Mouse (Mus musculus): ENCODE results near the gene Lyg2. TPM values are rescaled to one million over a fixed set of nuclear protein-coding genes. Genes with fewer than 3 reads are reported as not detected.

Lyg2 gene
- polyA plus RNA-seq, 1 experiment from 2014 or later, result not detected

DNA sequence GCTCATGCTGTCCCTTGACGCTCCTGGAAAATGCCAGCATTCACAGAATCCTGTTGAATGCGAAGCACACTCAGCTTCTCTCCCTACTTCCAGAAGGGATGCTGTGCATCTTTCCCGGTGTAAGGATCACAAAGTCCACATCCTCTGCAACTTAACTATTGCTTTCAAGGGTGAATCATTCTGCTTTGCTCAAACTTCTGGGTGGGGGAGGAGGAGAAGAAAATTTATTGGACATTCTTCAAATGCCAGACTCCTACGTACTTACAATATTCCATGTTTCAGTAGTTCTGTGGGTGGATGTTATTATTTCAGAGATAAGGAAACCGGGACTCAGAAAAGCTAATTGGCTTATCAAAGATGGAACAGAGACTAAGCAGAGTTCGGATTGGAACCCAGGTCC lies 1.8 kb upstream of the Lyg2 start:
- 43% methylated on average over 6 of the region's 6 CpGs for WGBS
- no peak overlapping the region for H3K4me2 ChIP-seq
- H3K9me3 ChIP-seq (replicated peaks), result no peaks in the 10 kb centered on the region
- H3K4me3 ChIP-seq, result no peak overlapping the region
- H3K4me1 ChIP-seq (replicated peaks), result no peaks in the 10 kb centered on the region
- H3K9ac ChIP-seq, result no peak overlapping the region
- peaks cover 3% of the 10 kb centered on the region; the same call in 1 of the 2 replicates for H3K27me3 ChIP-seq
- H3K36me3 ChIP-seq, result no peaks in the 10 kb centered on the region
- H3K27ac ChIP-seq, result no peak overlapping the region
- ATAC-seq (replicated peaks; ENCODE audit: insufficient number of reproducible peaks, insufficient read depth, low FRiP score, low read depth), result no peak

DNA sequence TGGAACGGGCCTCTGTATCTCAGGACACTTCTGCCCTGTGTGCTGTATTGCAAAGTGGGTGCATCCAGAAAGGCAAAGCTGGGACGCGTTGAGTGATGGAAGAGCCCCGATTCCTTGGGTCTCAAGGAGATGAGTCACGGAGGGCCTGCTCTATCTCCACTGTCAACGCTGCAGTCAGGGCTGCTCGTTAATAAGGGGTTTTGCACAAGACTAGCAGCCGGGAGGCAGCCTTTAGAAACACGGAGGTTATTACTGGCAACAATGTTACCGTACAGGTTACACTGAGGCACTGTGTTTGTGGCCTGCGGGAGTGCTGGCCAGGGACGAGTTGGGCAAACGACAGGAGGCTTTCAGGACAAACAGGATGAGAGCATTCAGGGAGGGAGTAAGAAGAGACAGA lies 1.4 kb upstream of the Lyg2 start:
- H3K9ac ChIP-seq, result no peak overlapping the region
- no peaks in the 10 kb centered on the region for H3K9me3 ChIP-seq (replicated peaks)
- 35% methylated on average over 13 of the region's 13 CpGs for WGBS
- no peak overlapping the region for H3K27ac ChIP-seq
- H3K4me1 ChIP-seq (replicated peaks), result no peaks in the 10 kb centered on the region
- ATAC-seq (replicated peaks; ENCODE audit: insufficient number of reproducible peaks, insufficient read depth, low FRiP score, low read depth), result no peak
- no peaks in the 10 kb centered on the region for H3K36me3 ChIP-seq
- no peak overlapping the region for H3K4me2 ChIP-seq
- H3K27me3 ChIP-seq, result peaks cover 3% of the 10 kb centered on the region; the same call in 1 of the 2 replicates
- H3K4me3 ChIP-seq, result no peak overlapping the region

DNA sequence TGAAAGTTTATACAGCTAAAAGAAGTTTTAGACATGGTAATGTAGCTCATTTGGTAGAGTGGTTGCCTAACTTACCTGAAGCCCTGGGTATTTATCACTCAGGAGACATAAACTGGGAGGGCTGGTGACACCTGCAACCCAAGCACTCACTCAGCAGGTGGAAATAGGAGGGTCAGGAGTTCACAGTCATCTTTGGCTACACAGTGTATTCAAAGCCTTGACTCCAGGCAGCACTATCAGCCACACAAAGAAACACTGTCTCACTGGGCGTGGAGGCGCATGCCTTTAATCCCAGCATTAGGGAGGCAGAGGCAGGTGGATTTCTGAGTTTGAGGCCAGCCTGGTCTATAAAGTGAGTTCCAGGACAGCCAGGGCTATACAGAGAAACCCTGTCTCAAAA lies 3.5 kb downstream of the Lyg2 start:
- H3K4me1 ChIP-seq (replicated peaks), result no peaks in the 10 kb centered on the region
- no peaks in the 10 kb centered on the region for H3K9me3 ChIP-seq (replicated peaks)
- no peak overlapping the region for H3K9ac ChIP-seq
- H3K27me3 ChIP-seq, result peaks cover 3% of the 10 kb centered on the region; the same call in 1 of the 2 replicates
- H3K4me3 ChIP-seq, result no peak overlapping the region
- ATAC-seq (replicated peaks; ENCODE audit: insufficient number of reproducible peaks, insufficient read depth, low FRiP score, low read depth), result no peak
- no peaks in the 10 kb centered on the region for H3K36me3 ChIP-seq
- H3K4me2 ChIP-seq, result no peak overlapping the region
- H3K27ac ChIP-seq, result no peak overlapping the region
- WGBS, result 84% methylated on average over 2 of the region's 2 CpGs

DNA sequence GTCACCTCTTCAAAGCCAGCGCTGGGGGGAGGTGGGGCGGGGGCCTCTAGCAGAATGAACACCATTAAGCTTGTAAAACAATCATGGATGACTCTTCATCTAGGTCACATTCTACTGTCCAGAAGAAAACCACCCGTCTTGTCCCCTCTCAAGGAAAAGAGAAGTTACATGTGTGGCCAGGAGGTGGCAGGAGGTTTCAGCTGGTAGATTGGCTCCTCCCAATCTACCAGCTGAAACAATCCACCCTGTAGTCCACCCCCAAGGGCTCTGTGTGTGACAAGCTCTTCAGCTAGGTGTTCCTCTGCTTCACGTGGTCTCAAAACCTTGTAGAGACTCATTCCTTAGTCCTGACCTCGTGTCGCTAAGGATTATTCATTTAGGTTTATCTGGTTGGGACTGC lies 13.1 kb downstream of the Lyg2 start:
- Histone ChIP-seq H3K9ac (no peak overlapping the region), H3K27ac (no peak overlapping the region), H3K4me3 (no peak overlapping the region), H3K4me2 (no peak overlapping the region), H3K9me3 (replicated peaks) (no peaks in the 10 kb centered on the region), H3K27me3 (no peaks in the 10 kb centered on the region), H3K36me3 (peaks cover 12% of the 10 kb centered on the region), H3K4me1 (replicated peaks) (0 out of 2 replicates have a peak, but pooled peaks cover 5% of the 10 kb centered on the region)
- WGBS, result 29% methylated on average over 6 of the region's 6 CpGs
- peak; percentile 31; the same call in 1 of the 2 replicates for ATAC-seq (replicated peaks; ENCODE audit: insufficient number of reproducible peaks, insufficient read depth, low FRiP score, low read depth)

DNA sequence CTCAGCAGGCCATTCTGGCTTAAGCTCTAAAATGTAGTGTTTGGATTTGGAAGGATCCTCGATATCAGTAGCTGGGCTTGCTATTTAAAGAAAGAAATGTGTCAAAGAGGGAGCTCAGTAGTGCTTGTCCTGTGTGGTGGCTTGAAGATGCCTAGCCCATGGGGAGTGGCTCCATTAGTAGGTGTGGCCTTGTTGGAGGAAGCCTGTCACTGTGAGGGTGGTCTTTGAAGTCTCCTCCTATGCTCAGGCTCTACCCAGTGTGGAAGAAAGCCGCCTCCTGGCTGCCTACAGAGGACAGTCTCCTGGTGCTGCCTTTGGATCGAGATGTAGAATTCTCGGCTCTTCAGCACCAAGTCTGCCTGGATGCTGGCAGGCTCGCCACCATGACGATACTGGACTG lies 16.0 kb downstream of the Lyg2 start:
- Histone ChIP-seq H3K9ac (no peak overlapping the region), H3K27ac (peak overlapping the region; percentile 21; the same call in 1 of the 2 replicates), H3K4me1 (replicated peaks) (0 out of 2 replicates have a peak, but pooled peaks cover 5% of the 10 kb centered on the region), H3K36me3 (peaks cover 39% of the 10 kb centered on the region), H3K4me2 (no peak overlapping the region), H3K9me3 (replicated peaks) (no peaks in the 10 kb centered on the region), H3K27me3 (no peaks in the 10 kb centered on the region), H3K4me3 (no peak overlapping the region)
- 42% methylated on average over 6 of the region's 6 CpGs for WGBS
- ATAC-seq (replicated peaks; ENCODE audit: insufficient number of reproducible peaks, insufficient read depth, low FRiP score, low read depth), result 0 out of 2 replicates have a peak, but pooled peaks have one; percentile 47

DNA sequence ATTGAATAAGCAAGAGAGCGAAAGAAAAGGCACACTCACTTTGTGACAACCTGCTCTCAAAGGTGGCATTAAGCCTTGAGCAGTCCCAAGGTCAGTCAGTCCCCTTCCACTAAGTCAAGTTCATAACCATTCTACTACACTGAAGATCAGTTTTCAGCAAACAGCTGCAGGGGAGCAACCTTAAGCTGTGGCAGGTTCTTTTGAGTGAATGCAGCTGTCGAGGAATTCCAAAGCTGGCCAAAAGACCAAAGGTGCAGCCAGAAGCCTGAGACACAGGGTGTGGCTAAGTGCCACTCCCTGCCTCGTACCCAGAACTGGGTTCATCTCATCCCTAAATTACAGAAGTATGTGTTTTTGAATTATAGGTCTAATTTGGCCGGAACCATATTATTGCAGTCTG lies 16.5 kb downstream of the Lyg2 start:
- Histone ChIP-seq H3K36me3 (peaks cover 42% of the 10 kb centered on the region), H3K27me3 (no peaks in the 10 kb centered on the region), H3K9ac (no peak overlapping the region), H3K4me2 (no peak overlapping the region), H3K4me3 (no peak overlapping the region), H3K27ac (peak overlapping the region; percentile 21; the same call in 1 of the 2 replicates), H3K9me3 (replicated peaks) (no peaks in the 10 kb centered on the region), H3K4me1 (replicated peaks) (0 out of 2 replicates have a peak, but pooled peaks cover 5% of the 10 kb centered on the region)
- ATAC-seq (replicated peaks; ENCODE audit: insufficient number of reproducible peaks, insufficient read depth, low FRiP score, low read depth), result no peak
- WGBS, result 69% methylated on average over 4 of the region's 4 CpGs

DNA sequence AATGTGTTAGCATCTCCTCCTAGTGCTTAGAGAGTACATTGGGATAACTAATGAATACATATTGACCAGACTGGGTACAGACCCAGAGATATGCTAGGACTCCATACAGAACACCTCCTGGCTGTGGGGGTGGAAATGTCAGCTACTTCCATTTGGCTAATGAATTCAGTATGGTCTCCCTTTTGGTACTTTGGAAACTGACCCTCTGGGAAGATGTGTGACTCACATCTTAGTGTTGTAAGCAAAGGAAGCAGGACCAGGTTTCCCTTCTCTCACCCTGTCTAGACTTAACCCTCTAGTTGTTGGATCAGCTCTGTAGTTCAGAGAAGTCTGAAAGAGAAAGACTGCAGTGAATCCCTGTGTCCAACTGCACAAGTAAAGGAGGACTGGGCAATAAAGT lies 21.7 kb downstream of the Lyg2 start:
- no peak overlapping the region for H3K9ac ChIP-seq
- H3K36me3 ChIP-seq, result peaks cover 54% of the 10 kb centered on the region
- no peak overlapping the region for H3K27ac ChIP-seq
- no peaks in the 10 kb centered on the region for H3K9me3 ChIP-seq (replicated peaks)
- no peak overlapping the region for H3K4me2 ChIP-seq
- H3K4me3 ChIP-seq, result no peak overlapping the region
- peaks cover 12% of the 10 kb centered on the region for H3K4me1 ChIP-seq (replicated peaks)
- no peaks in the 10 kb centered on the region for H3K27me3 ChIP-seq
- ATAC-seq (replicated peaks; ENCODE audit: insufficient number of reproducible peaks, insufficient read depth, low FRiP score, low read depth), result no peak

DNA sequence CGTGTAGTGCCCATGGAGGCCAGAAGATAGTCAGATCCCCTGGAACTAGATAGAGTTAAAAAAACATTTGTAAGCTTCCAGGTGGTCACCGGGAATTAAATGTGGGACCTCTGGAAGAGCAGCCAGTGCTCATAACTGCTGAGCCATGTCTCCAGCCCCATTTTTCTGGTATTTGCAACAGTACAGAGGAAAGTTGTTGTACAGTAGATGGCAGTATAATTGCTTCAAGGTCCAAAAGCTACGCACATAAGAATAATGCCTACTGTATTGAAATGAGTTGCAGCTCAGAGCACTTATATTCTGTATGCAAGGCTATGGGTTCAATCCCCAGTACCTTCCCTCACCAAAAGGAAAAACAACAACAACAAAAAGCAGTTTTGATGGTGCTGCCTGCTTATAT lies 24.9 kb downstream of the Lyg2 start:
- 57% methylated on average over 3 of the region's 3 CpGs for WGBS

DNA sequence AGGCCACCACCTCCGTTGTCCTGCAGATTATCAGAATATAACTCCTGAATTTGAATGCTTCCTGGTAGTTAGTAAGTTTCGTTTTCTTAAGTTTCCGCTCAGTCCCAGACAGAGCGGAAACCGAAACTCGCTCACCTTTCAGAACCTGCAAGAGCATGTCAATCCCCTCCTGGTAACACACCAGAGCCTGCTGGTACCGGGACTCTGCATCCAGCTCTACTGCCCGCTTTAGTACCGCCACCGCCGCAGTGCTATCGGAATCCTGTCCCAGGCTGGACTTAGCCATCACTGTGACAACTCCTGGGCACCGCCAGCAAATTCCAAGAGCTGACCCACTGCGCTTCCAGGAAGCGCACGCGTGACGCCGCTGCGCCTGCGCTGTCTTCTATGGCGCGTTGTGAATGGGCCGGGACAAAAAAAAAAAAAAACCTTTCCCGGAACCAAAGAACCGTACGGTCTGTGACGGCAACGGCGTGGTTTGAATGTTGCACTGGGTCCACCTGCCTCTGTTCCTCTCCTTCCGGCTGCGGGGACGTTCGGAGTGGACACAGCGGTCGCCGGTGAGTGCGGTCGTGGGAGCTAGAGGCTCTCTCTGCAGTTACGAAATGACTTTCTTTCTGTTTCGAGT lies 26.2 kb downstream of the Lyg2 start, which contains the start of the genes Mitd1 and Mrpl30:
Gene Mitd1 (minus strand): TSS at position 387 of the 628 bp plus-strand sequence.
Gene Mrpl30 (plus strand): TSS at position 453 of the 628 bp plus-strand sequence.
- under 1% methylated on average over 41 of the region's 41 CpGs for WGBS
- Histone ChIP-seq H3K4me3 (peak within 1 kb of the TSS; percentile 76), H3K4me2 (peak within 1 kb of the TSS; percentile 73), H3K36me3 (peaks cover 15% of the 10 kb centered on the region), H3K9ac (peak within 1 kb of the TSS; percentile 73), H3K9me3 (replicated peaks) (no peaks in the 10 kb centered on the region), H3K27ac (peak within 1 kb of the TSS; percentile 86), H3K27me3 (no peaks in the 10 kb centered on the region), H3K4me1 (replicated peaks) (peaks cover 18% of the 10 kb centered on the region)
- peak; percentile 90 for ATAC-seq (replicated peaks; ENCODE audit: insufficient number of reproducible peaks, insufficient read depth, low FRiP score, low read depth)

More for the DNA sequence above, 24.9 kb downstream of the Lyg2 start:
- Histone ChIP-seq H3K9me3 (replicated peaks) (no peaks in the 10 kb centered on the region), H3K9ac (no peak overlapping the region), H3K27me3 (no peaks in the 10 kb centered on the region), H3K27ac (no peak overlapping the region), H3K4me1 (replicated peaks) (peaks cover 18% of the 10 kb centered on the region), H3K4me2 (peak overlapping the region; percentile 73), H3K36me3 (peaks cover 24% of the 10 kb centered on the region), H3K4me3 (peak overlapping the region; percentile 76)
- no peak for ATAC-seq (replicated peaks; ENCODE audit: insufficient number of reproducible peaks, insufficient read depth, low FRiP score, low read depth)

DNA sequence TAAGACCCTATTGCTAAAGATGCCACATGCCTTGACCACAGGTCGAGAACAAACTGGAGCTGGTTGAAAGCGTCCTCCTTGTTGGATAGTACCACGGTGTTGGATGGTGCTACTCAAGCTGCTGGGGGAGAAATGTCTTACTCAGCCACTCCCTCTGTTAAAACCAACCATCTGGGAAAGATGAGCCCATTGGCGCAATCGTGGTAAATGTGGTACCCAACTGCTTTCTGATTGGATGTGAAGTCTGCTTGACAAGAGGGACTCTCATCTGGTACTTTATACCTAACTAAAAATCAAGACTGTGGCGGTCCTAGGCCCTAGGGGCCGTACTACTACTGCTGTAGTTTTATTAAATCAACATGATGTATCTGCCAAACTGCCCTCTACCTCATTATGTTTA lies 27.1 kb downstream of the Lyg2 start:
- Histone ChIP-seq H3K27ac (0 out of 2 replicates have a peak overlapping the region, but pooled peaks have one; percentile 86), H3K36me3 (peaks cover 9% of the 10 kb centered on the region), H3K4me3 (peak overlapping the region; percentile 76), H3K4me2 (peak overlapping the region; percentile 73), H3K9ac (peak overlapping the region; percentile 73; the same call in 1 of the 2 replicates), H3K9me3 (replicated peaks) (no peaks in the 10 kb centered on the region), H3K27me3 (no peaks in the 10 kb centered on the region), H3K4me1 (replicated peaks) (peaks cover 18% of the 10 kb centered on the region)
- no peak for ATAC-seq (replicated peaks; ENCODE audit: insufficient number of reproducible peaks, insufficient read depth, low FRiP score, low read depth)
- 74% methylated on average over 7 of the region's 7 CpGs for WGBS

DNA sequence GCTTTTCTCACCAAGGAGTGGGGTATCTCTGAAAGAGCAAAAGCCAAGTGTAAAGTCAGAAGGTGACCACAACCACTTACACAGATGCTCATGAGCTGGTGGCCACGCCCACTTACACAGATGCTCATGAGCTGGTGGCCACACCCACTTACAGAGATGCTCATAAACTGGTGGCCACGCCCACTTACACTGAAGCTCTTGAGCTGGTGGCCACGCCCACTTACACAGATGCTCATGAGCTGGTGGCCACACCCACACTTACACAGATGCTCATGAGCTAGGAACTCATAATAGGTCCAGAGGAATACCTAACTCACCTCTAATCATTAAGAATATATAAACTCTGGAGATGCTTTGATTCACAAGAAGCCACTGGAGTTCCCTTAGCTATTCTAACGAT lies 31.8 kb downstream of the Lyg2 start:
- no peak overlapping the region for H3K4me2 ChIP-seq
- H3K9me3 ChIP-seq (replicated peaks), result no peaks in the 10 kb centered on the region
- H3K9ac ChIP-seq, result no peak overlapping the region
- H3K27ac ChIP-seq, result no peak overlapping the region
- peaks cover 5% of the 10 kb centered on the region for H3K4me1 ChIP-seq (replicated peaks)
- no peak for ATAC-seq (replicated peaks; ENCODE audit: insufficient number of reproducible peaks, insufficient read depth, low FRiP score, low read depth)
- H3K27me3 ChIP-seq, result no peaks in the 10 kb centered on the region
- WGBS, result 79% methylated on average over 4 of the region's 4 CpGs
- no peak overlapping the region for H3K4me3 ChIP-seq
- H3K36me3 ChIP-seq, result peaks cover 44% of the 10 kb centered on the region

DNA sequence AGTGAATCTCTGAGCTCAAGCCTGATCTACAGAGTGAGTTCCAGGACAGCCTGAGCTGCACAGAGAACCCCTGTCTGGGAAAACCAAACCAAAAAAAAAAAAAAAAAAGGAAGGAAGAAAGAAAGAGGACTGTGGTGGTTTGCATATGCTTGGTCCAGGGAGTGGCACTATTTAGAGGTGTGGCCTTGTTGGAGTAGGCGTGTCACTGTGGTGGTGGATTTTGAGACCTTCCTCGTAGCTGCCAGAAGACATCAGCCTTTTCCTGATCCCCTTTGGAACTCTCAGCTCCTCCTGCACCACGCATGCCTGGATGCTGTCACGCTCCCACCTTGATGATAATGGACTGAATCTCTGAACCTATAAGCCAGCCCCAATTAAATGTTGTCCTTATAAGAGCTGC lies 32.9 kb downstream of the Lyg2 start:
- H3K36me3 ChIP-seq, result peaks cover 54% of the 10 kb centered on the region
- 84% methylated on average over 4 of the region's 4 CpGs for WGBS
- no peak overlapping the region for H3K4me3 ChIP-seq
- H3K9me3 ChIP-seq (replicated peaks), result no peaks in the 10 kb centered on the region
- no peaks in the 10 kb centered on the region for H3K4me1 ChIP-seq (replicated peaks)
- ATAC-seq (replicated peaks; ENCODE audit: insufficient number of reproducible peaks, insufficient read depth, low FRiP score, low read depth), result no peak
- no peak overlapping the region for H3K9ac ChIP-seq
- no peak overlapping the region for H3K27ac ChIP-seq
- no peak overlapping the region for H3K4me2 ChIP-seq
- no peaks in the 10 kb centered on the region for H3K27me3 ChIP-seq
